Mouse (Mus musculus): ENCODE data around the gene Nhlrc3. TPM values are rescaled to one million over a fixed set of nuclear protein-coding genes. Genes with fewer than 3 reads are reported as not detected.

Nhlrc3 gene
- total RNA-seq, 4 experiments from 2014 or later, result 4.4 to 7.4 (median 5.6) TPM

DNA sequence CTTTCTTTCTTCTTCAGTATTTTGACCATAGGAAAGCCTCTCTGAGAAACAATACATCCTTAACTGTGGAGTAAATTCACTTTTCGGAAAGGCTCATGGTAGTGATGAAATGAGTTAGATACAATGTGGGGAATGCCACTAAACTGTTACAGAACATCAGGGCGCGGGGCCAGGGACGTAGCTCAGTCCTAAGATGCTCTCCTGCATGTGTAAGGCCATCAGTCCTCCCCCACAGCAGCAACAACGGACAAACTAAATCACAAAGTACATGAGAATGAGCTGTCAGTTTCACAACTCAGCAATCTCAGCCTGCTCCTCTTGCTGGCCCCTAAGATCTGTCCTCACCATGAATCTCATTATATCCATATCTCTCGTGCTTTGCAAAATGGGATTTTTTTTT lies 8.6 kb downstream of the Nhlrc3 start:
- no peak for DNase-seq (ENCODE audit: low spot score)

- DNase-seq (ENCODE audit: low spot score), result no peak
Measured at GRCm38 (mm10) chr3:53454005-53454404, 9.1 kb downstream of the Nhlrc3 start.

GRCm38 (mm10) chr3:53453346-53453745 lies 9.8 kb downstream of the Nhlrc3 start:
- DNase-seq (ENCODE audit: low spot score), result no peak

DNA sequence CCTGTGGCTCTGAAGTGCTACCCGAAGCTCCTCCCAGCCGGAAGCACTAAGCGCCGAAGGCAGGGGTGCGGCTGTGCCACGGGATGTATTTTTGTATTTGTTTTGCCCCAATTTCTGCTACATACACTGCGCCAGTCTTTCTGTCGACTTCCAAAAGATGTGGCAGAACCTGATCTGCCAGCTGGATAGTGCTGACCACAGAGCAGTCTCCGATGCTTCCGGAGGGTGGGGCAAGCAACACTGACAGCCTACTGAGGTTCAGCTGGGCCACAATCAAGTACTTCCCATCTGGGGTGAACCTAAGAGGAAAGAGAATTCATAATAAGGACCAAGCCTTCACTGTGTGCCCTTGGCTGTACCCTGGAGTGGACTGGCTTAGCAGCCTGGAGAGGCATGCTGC lies 10.8 kb downstream of the Nhlrc3 start:
- no peak for DNase-seq (ENCODE audit: low spot score)

DNA sequence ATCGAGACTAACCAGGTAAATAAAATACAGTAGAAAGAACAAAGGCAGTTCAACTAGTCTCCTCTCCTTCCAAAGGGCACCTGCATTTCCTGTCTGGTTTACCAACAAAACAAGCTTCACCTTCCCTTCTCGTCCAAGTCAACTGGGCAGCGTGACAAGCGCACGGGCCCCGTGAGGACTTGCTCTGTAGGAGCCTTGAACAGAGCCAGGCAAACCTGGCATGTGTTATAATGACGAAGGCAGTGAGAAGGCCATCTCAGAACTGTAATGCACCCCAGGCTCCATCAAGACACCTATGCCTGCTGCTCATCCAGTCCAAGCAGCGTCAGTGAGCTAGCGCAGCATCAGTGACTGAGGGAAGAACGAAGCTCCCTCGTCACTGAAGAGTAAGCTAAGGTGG lies 12.5 kb downstream of the Nhlrc3 start:
- DNase-seq (ENCODE audit: low spot score), result no peak

- DNase-seq (ENCODE audit: low spot score), result peak; percentile 83
Measured at GRCm38 (mm10) chr3:53448208-53448607, 14.9 kb downstream of the Nhlrc3 start.

DNA sequence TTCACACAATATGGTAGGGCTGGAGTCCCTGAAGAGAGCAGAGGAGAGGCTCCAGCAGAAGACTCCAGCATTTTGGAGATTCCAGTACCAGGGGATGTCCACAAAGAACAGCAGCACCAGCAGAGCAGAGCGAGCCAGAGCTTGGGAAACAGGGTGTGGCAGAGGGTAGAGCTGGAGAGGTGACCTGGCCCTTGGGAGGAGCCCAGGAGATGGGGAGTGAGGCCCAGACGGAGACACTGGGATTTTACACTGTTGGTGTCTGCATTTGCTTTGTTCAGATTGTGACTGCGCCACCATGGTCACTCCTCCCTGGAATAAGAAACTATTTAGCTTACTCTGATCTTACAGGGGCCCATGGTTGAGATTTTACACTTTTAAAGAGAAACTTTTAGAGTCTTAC lies 16.3 kb downstream of the Nhlrc3 start:
- DNase-seq (ENCODE audit: low spot score), result no peak

GRCm38 (mm10) chr3:53445540-53445939 lies 17.6 kb downstream of the Nhlrc3 start:
- no peak for DNase-seq (ENCODE audit: low spot score)

- DNase-seq (ENCODE audit: low spot score), result no peak
Measured at GRCm38 (mm10) chr3:53436550-53436949, 26.6 kb downstream of the Nhlrc3 start.

DNA sequence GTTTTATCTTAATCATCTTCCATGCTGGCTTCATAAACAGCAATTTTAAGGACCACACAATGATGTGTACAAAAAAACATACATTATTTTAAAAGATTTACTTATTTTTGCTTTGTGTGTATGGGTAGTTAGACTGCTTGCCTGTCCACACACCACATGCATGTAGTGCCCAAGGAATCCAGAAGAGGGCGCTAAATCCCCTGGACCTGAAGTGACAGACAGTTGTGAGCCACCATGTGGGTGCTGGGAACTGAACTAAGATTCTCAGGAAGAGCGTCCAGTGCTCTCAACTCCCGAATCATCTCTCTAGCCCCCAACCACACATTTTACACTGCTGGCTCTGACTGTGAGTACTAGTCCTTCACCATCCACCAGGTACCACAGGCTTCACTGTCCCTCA lies 28.5 kb downstream of the Nhlrc3 start:
- no peak for DNase-seq (ENCODE audit: low spot score)

DNA sequence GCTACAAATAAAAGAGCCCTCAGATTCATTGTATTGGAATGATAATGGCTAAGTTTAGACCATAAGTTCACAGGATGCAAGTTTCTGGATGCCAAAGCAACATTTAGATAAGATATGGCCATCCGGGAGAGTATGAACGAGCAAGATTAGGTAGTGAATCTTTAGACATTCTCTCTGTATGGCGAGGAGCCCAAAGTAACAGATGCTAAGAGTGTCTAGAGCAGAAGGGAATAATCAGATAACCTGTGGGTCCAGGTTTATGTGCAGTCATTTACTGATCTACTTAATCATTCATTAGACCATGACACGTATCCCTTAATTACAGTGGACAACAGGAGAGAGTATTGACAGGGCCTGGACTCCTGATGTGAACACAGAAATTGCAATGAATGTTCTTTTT lies 39.6 kb downstream of the Nhlrc3 start:
- DNase-seq (ENCODE audit: low spot score), result no peak

- no peak for DNase-seq (ENCODE audit: low spot score)
Measured at GRCm38 (mm10) chr3:53422691-53423090, 40.4 kb downstream of the Nhlrc3 start.

DNA sequence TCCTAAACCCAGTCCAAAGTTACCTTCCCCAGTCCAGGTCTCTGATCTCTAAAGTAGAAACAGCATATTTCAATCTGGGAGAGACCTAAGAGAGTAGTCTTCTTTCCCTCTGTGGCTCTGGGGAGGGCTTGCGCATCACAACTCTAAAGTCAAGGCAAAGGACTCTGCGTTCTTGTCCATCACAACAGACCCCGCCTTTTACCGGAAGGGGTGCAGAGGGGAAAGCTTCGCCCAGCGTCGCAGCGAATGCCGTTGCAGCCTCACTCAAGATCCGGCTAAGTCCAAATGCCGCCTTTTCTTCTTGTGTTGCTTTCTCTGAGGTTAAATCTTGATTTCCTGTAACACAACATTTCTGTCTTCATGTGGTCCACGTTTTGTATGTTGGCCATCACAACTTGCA lies 41.5 kb downstream of the Nhlrc3 start:
- DNase-seq (ENCODE audit: low spot score), result no peak

- no peak for DNase-seq (ENCODE audit: low spot score)
Measured at GRCm38 (mm10) chr3:53417701-53418100, 45.4 kb downstream of the Nhlrc3 start.

DNA sequence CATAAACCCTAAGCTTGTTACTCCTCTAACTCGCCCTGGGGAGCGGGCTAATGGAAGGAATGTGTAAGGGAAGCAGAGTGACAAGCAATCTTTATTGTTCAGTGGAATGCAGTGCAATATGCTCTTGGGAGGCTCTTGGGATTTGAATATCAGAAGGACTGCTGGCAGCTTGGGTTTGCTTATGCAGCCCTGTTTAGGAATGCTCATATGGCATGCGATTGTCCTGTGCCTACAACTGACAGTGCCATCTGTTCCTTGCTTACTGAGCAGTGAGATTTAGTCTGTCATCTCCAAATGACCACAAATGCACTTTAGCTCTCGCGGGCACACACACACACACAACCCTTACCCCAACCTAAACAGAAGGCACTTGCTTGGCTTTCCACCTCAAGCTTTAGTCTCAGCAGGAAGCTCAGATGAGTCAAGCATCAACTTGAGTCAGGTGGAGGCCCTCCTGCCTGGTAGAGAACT lies 47.1 kb downstream of the Nhlrc3 start:
- DNase-seq (ENCODE audit: low spot score), result no peak

GRCm38 (mm10) chr3:53413959-53414358 lies 49.2 kb downstream of the Nhlrc3 start:
- DNase-seq (ENCODE audit: low spot score), result no peak

DNA sequence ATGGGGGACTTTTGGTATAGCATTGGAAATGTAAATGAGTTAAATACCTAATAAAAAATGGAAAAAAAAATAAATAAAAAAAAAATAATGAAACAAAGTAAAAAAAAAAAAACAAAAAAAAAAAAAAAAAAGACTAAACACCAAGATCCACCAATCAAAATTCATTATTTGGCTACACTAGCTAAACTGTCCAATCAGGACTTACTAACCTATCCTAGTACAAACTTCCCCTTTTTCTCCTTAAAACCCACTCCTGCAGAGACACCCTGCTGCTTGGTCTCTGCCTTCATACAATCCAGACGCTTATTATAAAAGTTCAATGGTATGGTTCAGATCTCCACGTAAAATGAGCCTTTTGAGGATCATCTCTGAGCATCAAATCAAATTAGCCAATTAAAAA lies 49.7 kb downstream of the Nhlrc3 start:
- no peak for DNase-seq (ENCODE audit: low spot score)

DNA sequence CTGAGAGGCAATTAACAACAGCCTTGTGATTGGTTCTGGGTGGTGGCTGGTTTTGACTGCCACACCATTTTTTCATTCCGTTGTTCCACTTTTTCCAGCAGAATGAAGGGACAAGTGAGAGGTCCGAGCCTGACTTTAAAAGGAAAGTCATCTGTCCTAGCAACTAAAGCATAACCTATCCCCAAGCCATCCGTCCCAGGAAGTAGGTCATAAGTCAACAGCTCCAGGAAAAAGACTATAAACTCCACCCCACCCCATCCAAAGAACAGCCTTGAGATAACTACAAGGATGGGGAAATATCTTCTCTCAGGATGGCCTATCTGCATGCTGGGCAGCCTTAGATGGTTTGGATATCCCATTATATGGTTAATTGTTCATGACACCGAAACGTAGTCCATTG lies 50.9 kb downstream of the Nhlrc3 start:
- no peak for DNase-seq (ENCODE audit: low spot score)

DNA sequence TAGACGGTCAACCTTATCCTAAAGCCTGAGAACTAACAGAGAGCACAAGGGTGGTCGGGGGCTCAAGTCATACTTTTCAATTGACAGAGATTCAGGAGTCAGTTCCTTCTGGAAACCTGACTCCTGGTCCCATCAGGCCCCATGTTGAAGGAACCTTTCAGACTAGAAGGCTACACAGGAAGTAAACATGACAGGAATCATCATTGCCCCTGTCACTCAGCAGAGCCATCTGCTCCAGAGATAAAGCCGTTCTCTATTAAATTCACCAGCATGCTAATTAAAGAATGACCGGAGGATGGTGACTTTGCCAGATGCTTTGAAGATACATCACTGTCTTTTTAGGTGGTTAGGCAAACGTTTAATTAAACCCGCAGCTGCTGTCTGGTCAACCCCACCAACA lies 53.1 kb downstream of the Nhlrc3 start:
- DNase-seq (ENCODE audit: low spot score), result no peak

DNA sequence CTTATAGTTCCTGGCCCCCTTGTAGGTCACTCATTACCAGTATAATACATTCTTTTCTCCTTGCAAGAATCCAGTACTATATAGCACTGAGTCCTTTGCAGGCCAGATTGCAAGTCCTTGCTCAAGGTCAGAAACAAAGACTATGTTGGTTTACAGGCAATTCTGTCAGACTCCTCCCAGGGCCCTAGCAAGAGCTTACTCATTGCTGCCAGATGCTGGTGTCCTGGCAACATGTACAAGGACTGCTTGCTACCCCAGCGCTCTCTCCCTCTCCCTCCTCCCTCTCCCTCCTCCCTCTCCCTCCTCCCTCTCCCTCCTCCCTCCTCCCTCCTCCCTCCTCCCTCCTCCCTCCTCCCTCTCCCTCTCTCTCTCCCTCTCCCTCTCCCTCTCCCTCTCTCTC lies 56.0 kb downstream of the Nhlrc3 start:
- DNase-seq (ENCODE audit: low spot score), result no peak
